Mouse (Mus musculus) right cerebral cortex, postnatal 10 days (tissue): ENCODE measurements at regions not wholly inside any gene's neighbourhood (a gene's known extent, or its start where the extent isn't known, plus 50 kb on each side); places are given as distances from the start of the nearest gene placed in this dataset.
A peak's percentile ranks its signal among the peaks of the same experiment; 100 is the strongest.
"Not testable (repeated sequence)": the region's sequence is repeated elsewhere in the genome, so short reads cannot be mapped to it uniquely, and the experiment has no call there.

Experiments used
- DNase-seq, 2 experiments: peaks; one replicate each; pipeline ENCODE4 v3.0.0; 2021; ENCODE audit warnings: low spot score in 2 of 2

DNA sequence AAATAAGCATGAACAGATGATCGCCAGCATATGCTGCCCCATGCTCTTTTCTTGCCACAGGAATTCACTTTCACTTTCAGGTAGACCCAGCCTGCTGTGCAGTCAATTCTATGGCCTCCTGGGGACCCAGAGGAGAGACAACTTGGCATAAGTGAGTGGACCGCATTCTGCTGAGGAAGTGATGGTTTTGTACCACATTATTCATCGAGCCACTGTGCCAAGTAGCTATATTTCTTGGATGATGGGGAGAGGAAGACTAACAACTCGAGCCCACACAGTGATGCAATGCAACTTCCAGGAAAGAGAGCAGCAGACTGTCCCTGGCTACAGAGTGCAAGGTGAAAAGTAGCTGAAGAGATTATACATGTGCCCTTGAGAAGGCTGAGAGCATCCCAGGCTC, 515.8 kb upstream of the Kif18a start:
- no peak for DNase-seq

DNA sequence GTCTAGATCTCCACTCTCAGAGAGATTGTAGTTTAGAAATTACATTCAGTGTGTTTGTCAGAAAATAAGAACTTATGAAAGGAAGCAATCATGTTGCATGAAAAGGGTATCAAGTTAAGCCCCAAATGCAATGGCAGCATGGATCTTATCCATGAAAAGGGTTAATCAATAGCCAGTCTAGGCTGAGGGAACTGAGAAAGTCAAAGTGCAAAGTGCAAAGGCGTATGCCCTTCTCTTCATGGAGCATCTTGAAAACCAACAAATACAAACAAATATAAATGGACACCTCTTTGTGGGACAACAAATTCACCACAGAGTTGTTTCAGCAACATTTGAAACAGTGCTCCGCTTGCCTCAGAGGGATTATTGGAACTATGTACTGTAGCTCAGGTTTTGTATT, 514.1 kb upstream of the Kif18a start:
- DNase-seq: no peak

DNA sequence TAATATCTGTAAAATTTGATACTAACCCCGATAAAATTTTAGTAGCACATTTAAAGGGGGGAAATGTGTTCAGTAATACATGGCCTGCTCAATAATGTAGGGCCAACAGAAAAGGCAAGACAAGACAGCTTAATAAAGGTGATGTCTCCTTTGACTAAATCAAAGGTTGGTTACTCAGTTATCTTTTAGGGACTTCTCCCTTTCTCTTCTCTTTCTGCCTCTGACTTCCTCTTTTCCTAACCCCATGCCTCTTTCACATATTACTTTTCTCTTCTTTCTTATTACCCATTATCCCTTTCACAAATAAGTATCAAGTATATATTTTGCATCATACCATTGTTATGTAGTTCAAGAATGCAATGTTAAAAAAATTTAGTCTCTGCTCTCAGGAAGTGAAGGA, 510.2 kb upstream of the Kif18a start:
- DNase-seq: no peak

DNA sequence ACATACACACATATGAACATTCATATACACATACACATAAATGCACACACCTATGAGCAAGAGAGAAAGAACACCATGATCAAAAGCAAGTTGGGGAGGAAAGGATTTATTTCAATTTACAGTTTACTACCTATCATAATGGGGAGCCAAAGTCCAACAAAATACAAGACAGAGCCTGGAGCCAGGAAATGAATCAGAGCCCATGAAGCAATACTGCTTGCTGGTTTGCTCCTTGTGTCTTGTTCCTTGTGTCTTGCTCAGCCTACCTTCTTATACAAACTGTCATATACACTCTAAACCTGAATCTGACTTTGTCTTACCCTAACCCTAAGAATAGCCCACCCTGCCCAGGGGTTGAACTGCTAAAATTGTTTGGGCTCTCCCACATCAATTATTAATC, 497.1 kb upstream of the Kif18a start:
- no peak for DNase-seq

DNA sequence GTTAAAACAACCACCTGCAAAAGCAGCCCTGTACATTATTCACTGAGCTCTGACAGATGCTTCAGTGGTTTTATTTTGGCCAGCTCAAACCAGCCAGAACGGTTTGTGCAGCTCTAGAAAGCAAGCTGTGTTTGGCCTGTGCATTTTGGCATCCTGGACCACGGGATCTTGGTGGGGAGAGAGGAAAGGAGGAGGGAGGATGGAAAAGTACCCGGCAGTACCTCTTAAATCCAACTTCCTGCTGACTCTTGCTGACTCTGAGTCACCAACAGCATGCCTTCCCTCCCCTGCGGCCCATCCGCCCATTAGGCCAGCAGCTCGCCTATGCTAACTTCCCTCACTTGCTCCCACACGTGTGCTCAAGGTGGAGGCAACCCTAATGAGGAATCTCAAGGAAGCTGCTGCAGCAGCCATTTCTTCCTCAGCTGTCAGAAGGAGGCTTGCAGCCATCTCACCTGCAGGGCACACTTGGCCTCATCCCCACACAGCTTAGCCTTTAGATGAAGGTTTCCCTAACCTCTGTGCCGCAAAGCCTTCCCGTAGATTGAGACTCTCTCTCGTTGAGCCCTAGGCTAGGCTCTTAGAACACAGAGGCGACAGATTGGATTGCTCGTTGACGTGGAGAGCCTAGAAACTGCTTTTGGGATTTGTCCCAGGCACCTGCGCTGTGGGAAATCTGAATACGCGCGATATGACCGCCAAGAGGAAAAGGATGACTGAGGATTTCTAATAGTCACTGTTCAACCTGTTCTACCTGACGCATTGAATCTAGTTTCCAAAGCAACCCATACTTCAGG, 495.2 kb upstream of the Kif18a start:
- no peak for DNase-seq

GRCm38 (mm10) chr2:108789166-108789565, 491.4 kb upstream of the Kif18a start:
- DNase-seq: peak; percentile 34 to 63

DNA sequence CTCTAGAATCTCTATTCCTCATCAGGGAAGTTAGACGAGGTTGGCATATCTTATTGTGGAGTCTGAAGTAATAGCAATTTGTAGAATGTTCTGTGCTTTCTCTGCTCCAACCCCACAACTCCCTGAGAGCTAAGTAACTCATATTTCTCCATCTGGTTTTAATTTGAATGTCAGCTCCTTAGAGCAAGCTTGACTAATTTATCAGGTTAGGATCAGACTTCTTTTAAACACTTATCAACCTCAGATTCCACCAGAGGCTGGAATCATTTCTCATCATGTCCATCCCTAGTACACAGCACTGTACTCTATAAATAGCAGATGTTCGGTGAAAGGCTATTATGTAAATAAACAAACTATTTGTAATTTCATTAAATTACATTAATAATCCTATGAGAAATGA, 485.4 kb upstream of the Kif18a start:
- DNase-seq: no peak

- no peak for DNase-seq
Measured at GRCm38 (mm10) chr2:108796816-108797581, 483.5 kb upstream of the Kif18a start.

GRCm38 (mm10) chr2:108812367-108812766, 468.2 kb upstream of the Kif18a start:
- peak in 1 of 2 experiments; percentile 30 for DNase-seq

GRCm38 (mm10) chr2:108813040-108813566, 467.4 kb upstream of the Kif18a start:
- peak; percentile 26 to 49 for DNase-seq

DNA sequence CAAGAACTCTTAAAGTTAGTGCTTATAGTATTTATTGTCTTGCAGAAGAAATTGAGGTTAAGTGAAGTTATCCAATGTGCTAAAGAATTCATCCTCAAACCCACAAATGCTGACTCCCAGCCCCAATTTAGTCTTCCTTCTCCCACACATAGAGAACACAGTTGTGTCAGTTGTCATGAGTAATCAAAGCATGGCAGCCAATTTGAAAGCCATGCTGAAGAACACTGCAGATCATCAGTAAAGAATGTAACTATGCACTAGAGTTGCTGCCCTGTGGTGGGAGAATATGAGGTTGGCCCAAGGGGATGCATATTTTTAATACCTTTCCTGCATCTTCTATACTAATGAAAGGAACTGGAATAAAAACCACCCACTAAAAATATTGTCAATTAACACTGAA, 464.0 kb upstream of the Kif18a start:
- no peak for DNase-seq

- peak in 1 of 2 experiments; percentile 34 for DNase-seq
Measured at GRCm38 (mm10) chr2:108824025-108824424, 456.5 kb upstream of the Kif18a start.

DNA sequence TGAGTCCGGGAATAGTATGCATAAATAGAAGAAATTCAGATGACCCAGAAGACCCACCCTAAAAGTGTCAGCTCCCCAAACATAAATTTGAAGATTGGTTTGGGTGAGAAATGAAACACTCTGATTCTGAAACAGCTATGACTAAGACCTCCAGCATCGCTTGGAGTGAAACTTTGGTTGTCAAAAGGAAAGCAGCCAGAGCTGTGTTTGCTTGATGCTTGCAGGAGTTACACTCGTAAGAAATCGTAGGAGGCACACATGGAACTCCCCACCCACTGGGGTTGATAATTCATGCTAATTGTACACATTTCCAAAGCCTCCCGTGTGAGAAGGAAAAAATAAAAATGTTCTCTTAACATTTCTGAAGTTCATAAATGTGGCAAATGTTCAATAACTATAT, 454.6 kb upstream of the Kif18a start:
- peak; percentile 30 to 46 for DNase-seq

- peak; percentile 23 to 29 for DNase-seq
Measured at GRCm38 (mm10) chr2:108827106-108827838, 453.3 kb upstream of the Kif18a start.

DNA sequence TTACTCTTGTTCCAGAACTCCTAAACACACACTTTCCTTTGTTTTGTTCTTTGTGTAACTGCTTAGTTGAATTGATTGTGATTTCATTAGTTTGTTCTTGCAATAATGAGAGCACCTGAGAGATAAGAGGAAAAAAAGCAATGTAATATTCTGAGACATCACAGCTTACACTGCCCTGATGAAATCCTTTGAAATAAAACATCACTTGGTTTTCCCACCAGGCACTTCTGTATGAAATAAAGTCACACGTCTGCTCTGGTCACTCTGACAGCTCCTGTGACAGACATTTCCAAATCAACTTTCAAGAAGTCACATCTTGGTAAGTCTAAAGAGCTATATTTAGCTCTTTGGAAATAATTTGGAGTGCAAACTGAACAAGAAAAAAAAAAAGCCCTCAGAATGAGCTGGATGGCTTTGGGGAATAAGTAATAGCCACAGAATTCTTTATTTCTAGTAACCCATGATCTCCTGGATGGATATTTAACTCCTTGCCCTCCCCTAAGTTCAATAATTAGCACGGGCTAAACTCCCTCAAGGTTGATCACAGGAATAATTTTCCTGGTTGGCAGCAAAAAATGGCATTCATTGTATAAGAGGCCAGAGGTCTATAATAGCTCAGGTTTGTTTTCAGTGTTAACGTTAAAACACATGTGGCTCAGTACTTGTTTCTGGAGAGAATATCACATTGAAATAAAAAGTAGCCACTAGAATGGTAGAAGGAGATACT, 452.4 kb upstream of the Kif18a start:
- no peak for DNase-seq

DNA sequence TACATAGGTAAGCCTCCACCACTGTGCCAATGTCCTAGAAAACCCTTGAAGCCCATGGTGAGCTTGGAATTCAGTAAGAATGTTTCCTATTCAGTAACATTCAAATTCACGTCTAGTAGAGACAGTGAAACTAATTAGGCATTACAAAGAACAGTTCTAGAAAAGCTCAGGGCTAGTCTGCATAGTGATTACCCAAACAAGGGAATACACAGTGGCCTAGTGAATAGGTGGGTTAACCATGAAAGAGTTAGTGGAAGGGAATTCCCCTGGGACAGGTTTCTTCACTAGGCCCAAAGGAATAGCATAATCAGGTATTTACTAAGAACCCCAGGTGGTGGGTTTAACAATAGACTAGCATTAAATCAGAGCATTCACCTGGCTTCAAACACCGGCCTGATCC, 436.7 kb upstream of the Kif18a start:
- DNase-seq: not testable (repeated sequence)

DNA sequence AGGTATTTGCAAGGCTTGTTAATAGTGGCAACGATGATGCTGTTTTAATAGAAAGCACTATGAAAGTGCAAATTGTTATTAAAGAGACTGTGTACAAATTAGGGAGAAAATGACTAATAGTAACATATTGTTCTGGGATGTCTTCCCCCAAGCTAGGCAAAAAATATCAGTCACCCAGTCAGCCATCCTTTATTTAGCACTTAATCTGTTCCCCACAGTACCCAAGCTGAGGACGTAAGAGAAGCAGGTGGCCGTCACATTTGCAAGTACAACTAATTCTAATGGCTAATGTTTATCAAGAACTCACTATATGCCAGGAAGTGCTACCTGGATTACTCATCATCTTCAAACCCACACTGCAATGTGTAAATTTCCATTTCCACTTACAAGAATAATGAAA, 432.5 kb upstream of the Kif18a start:
- no peak for DNase-seq

DNA sequence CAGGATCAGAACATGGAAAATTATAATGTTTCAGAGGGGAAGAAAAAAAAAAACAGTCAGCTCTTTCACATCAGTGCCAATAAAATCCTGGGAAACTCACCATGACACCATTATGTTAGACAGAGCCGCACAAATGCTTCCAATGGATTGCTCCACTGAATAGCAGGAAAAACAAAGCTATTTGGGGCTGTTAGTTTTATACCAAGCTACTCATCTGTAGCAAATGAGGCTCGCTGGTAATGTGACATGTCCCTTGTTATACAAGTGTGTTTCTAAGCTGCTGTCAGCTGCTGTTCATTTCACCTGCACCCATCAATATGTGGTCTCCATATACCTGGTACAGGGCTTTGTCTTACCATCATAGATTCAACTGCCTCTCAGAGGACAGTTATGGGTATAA, 426.1 kb upstream of the Kif18a start:
- no peak for DNase-seq

DNA sequence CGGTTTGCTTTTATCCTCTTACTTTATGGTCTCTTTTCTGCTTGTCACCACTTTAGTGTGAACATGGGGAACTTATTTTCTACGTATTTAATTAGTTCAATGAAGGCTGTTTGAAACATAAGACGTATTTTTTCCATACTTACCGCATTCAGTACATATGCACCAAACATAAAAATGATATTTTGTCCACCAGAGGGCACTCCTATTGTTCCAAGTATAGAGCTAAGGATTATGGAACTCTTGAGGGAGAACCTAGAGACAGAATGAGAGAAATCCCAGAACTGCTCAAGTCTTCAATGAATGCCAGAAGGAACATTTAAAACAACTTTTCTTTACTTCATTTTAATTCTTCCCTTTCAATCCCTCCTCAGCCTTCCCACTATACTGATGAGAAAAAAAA, 403.4 kb upstream of the Kif18a start:
- DNase-seq: no peak

DNA sequence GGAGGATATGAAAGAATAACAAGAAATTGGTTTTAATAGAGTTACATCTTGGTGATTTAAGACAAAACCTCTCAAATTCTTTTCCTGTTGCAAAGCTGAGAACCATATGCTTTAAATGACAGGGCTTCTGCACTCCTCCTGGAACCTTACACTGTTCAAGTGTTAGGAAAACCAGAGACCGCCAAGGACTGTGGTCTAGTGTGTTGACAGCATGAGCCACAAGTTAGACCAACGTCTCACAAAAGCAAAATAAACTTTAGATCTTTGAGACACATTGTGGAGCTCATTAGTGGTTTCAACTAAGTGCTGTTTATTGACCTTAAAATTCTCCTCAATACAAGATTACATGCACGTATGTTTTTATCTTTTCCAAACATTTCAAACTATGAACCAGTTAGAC, 402.9 kb upstream of the Kif18a start:
- no peak for DNase-seq

DNA sequence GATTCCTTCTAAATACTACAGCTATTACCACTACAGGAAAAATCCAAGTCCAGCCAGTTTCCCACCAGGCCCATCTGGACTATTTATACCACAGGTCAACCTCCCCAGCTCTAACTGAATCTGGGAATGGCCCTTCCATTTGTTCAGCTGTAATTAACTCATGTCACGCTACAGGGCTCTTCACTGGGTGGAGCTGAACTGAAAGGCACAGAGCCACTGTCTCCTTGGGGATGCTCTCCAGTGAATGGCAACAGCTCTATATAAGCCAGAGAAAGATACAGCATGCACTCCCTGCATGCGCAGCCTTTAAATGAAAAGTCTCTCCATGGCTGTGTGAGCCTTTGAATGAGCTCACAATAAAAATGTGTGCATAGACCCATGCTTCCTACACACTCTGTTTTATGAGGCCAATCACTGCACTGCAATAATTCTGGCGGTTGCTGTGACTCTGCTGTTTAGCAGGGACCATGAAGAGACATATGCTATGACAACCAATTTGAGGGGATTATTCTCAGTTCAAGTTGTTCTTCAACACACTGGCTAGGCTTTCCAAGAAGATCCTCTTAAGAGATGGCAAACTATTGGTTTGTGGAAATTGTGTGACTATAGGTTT, 376.3 kb upstream of the Kif18a start:
- no peak for DNase-seq
